Mouse (Mus musculus) MN1 (cell line): Measurements from ENCODE around the gene Lbx1.

Experiments
- DNase-seq: peaks from one replicate; pipeline ENCODE4 v3.0.0-alpha.2; 2016; ENCODE audit warnings: low spot score

Lbx1 gene

GRCm38 (mm10) chr19:45209776-45210422 lies 25.7 kb downstream of the Lbx1 start:
- DNase-seq, result no peak

GRCm38 (mm10) chr19:45209191-45209590 lies 26.4 kb downstream of the Lbx1 start:
- DNase-seq, result no peak

GRCm38 (mm10) chr19:45208438-45209060 lies 27.1 kb downstream of the Lbx1 start:
- DNase-seq, result no peak

GRCm38 (mm10) chr19:45207662-45208437 lies 27.8 kb downstream of the Lbx1 start:
- DNase-seq, result no peak

GRCm38 (mm10) chr19:45207153-45207552 lies 28.5 kb downstream of the Lbx1 start:
- no peak for DNase-seq

GRCm38 (mm10) chr19:45205311-45206105 lies 30.1 kb downstream of the Lbx1 start:
- no peak for DNase-seq

- DNase-seq, result no peak
These were observed 38.6 kb downstream of the Lbx1 start for GRCm38 (mm10) chr19:45196967-45197366.

GRCm38 (mm10) chr19:45194651-45195050 lies 41.0 kb downstream of the Lbx1 start:
- DNase-seq, result no peak
